Comparison of ENCODE assay signal across 8 mouse cellular contexts in genomic region chr3:109123531-109123981, GRCm38 (mm10). TPM values are rescaled to one million over a fixed set of nuclear protein-coding genes. Genes with fewer than 3 reads are reported as not detected.
DNase-seq lines count a peak whose midpoint lies in the region; ATAC-seq lines count a peak whose summit lies in the region.

No protein-coding gene starts in this region.

- DNase-seq in MEL-GATA-1-ER (ENCODE audit: extremely low read depth, low read depth) = peak; percentile 74
- peak; percentile 62 to 71 for DNase-seq in lung, adult 18-20 months
- no peak for DNase-seq in frontal cortex, adult 2 months (ENCODE audit: extremely low spot score in 1 of 2, low spot score in 1 of 2)
- no peak for DNase-seq in cerebellum, postnatal 36 days

- peak overlapping the region; percentile 84 for H3K9ac ChIP-seq in intestine, embryonic 15.5 days
- peak overlapping the region; percentile 91 for H3K9ac ChIP-seq in neural tube, embryonic 13.5 days

- H3K4me3 ChIP-seq in intestine, embryonic 15.5 days (replicated peaks) = peak overlapping the region; percentile 76
- peak overlapping the region; percentile 76 for H3K4me3 ChIP-seq in neural tube, embryonic 13.5 days

- 3% methylated on average over 8 of the region's 8 CpGs for WGBS in intestine, embryonic 15.5 days
- 7% methylated on average over 8 of the region's 8 CpGs for WGBS in neural tube, embryonic 13.5 days

- H3K4me1 ChIP-seq in intestine, embryonic 15.5 days (replicated peaks) = peaks cover 19% of the 10 kb centered on the region
- H3K4me1 ChIP-seq in neural tube, embryonic 13.5 days (replicated peaks) = peaks cover 19% of the 10 kb centered on the region

- no peaks in the 10 kb centered on the region for H3K9me3 ChIP-seq in intestine, embryonic 15.5 days
- no peaks in the 10 kb centered on the region for H3K9me3 ChIP-seq in neural tube, embryonic 13.5 days

- peak overlapping the region; percentile 70 for H3K4me2 ChIP-seq in intestine, embryonic 15.5 days (replicated peaks)
- peak overlapping the region; percentile 81 for H3K4me2 ChIP-seq in neural tube, embryonic 13.5 days

- peak overlapping the region; percentile 91 for H3K27ac ChIP-seq in intestine, embryonic 15.5 days
- H3K27ac ChIP-seq in neural tube, embryonic 13.5 days (replicated peaks) = peak overlapping the region; percentile 79; the same call in 1 of the 2 replicates

- ATAC-seq in common myeloid progenitor, adult 5-6 weeks (replicated peaks; ENCODE audit: low read depth, poor library complexity, severe bottlenecking) = peak; percentile 29
- ATAC-seq in granulocyte monocyte progenitor cell, adult 5-6 weeks (replicated peaks; ENCODE audit: poor library complexity, severe bottlenecking) = peak; percentile 31
- peak; percentile 70 for ATAC-seq in intestine, embryonic 15.5 days
- ATAC-seq in neural tube, embryonic 13.5 days (ENCODE audit: low read depth) = no peak

- H3K27me3 ChIP-seq in intestine, embryonic 15.5 days (replicated peaks) = no peaks in the 10 kb centered on the region
- no peaks in the 10 kb centered on the region for H3K27me3 ChIP-seq in neural tube, embryonic 13.5 days

- H3K36me3 ChIP-seq in intestine, embryonic 15.5 days = no peaks in the 10 kb centered on the region
- no peaks in the 10 kb centered on the region for H3K36me3 ChIP-seq in neural tube, embryonic 13.5 days

RNA-seq across cellular contexts. Expression of gene Slc25a24, which starts 0.6 kb away (rescaled TPM):
- 22.3 and 29.5 TPM in 2 replicates for total RNA-seq in common myeloid progenitor, adult 5-6 weeks (2017)
- 16.0 and 16.2 TPM in 2 replicates for total RNA-seq in granulocyte monocyte progenitor cell, adult 5-6 weeks (2014; fragmentation: Nextera tagmentation)
- 15.3 and 17.1 TPM in 2 replicates for total RNA-seq in granulocyte monocyte progenitor cell, adult 5-6 weeks (2017)
- polyA plus RNA-seq in intestine, embryonic 15.5 days (2015; fragmentation: Nextera tagmentation; extraction: Ambion mirVana) = 34.7 and 39.9 TPM in 2 replicates
- 9.2 and 12.1 TPM in 2 replicates for polyA plus RNA-seq in neural tube, embryonic 13.5 days (2015; fragmentation: Nextera tagmentation; extraction: Ambion mirVana)
- 1.6 and 2.0 TPM in 2 replicates for polyA plus RNA-seq in frontal cortex, adult 2 months (2012; rRNA removed)

RNA-seq across cellular contexts. Expression of gene Slc25a54, which starts 43.3 kb away (rescaled TPM):
- total RNA-seq in common myeloid progenitor, adult 5-6 weeks (2017) = not detected in 2 replicates
- not detected in 2 replicates for total RNA-seq in granulocyte monocyte progenitor cell, adult 5-6 weeks (2014; fragmentation: Nextera tagmentation)
- total RNA-seq in granulocyte monocyte progenitor cell, adult 5-6 weeks (2017) = not detected in 2 replicates
- polyA plus RNA-seq in intestine, embryonic 15.5 days (2015; fragmentation: Nextera tagmentation; extraction: Ambion mirVana) = not detected in 2 replicates
- polyA plus RNA-seq in neural tube, embryonic 13.5 days (2015; fragmentation: Nextera tagmentation; extraction: Ambion mirVana) = not detected in 2 replicates
- not detected in 2 replicates for polyA plus RNA-seq in frontal cortex, adult 2 months (2012; rRNA removed)

Comparison
In these comparisons a context has a peak if more than half of its experiments do, and no peak if none do; other contexts are left out.
1. DNase-seq: peak in MEL-GATA-1-ER (single experiment) and lung, adult 18-20 months (2 of 2); none in frontal cortex, adult 2 months (0 of 2) and cerebellum, postnatal 36 days (0 of 2).